Mouse (Mus musculus) embryonic facial prominence, embryonic 10.5 days (tissue): ENCODE data around the gene Lexm. TPM values are rescaled to one million over a fixed set of nuclear protein-coding genes. Genes with fewer than 3 reads are reported as not detected.

Experiments used
- DNase-seq: peaks from one replicate; pipeline ENCODE4 v3.0.0-alpha.2; 2017; ENCODE audit warnings: low spot score
- H3K27ac ChIP-seq: fragments of 300-500 bp; sonication (generic); replicated peaks from 2 replicates; pipeline ENCODE4 v1.5.1; 2016; ENCODE audit warnings: mild to moderate bottlenecking
- H3K27me3 ChIP-seq: fragments of 300-500 bp; sonication (generic); replicated peaks from 2 replicates; pipeline ENCODE4 v1.6.1; 2016; ENCODE audit warnings: low read depth, mild to moderate bottlenecking; ENCODE audit not compliant: poor library complexity, severe bottlenecking
- H3K36me3 ChIP-seq: fragments of 300-500 bp; sonication (generic); replicated peaks from 2 replicates; pipeline ENCODE4 v1.6.1; 2016; ENCODE audit warnings: mild to moderate bottlenecking, moderate library complexity
- H3K4me1 ChIP-seq: fragments of 300-500 bp; sonication (generic); 2 replicates; pipeline ENCODE4 v1.6.1; 2016
- H3K4me3 ChIP-seq: fragments of 300-500 bp; sonication (generic); 2 replicates; pipeline ENCODE4 v1.5.1; 2016; ENCODE audit warnings: mild to moderate bottlenecking, moderate library complexity
- H3K9me3 ChIP-seq: fragments of 300-500 bp; sonication (generic); 2 replicates; pipeline ENCODE4 v1.6.1; 2016; ENCODE audit warnings: mild to moderate bottlenecking
- WGBS: fragments of 180-500 bp; shearing (Covaris S2); methylation state at CpG from one replicate; pipeline ENCODE4 v1.1.7; 2016; 5-methylcytosine and 5-hydroxymethylcytosine counted together
- polyA plus RNA-seq: library from polyadenylated mRNA; unstranded; fragments of >200 nt; fragmentation: Nextera tagmentation; extraction: Ambion mirVana; gene quantifications from 2 replicates; pipeline ENCODE4 v1.2.1, GENCODE M21; 2016

Gene Lexm
- polyA plus RNA-seq, 1 experiment from 2014 or later = 0.52 TPM

DNA sequence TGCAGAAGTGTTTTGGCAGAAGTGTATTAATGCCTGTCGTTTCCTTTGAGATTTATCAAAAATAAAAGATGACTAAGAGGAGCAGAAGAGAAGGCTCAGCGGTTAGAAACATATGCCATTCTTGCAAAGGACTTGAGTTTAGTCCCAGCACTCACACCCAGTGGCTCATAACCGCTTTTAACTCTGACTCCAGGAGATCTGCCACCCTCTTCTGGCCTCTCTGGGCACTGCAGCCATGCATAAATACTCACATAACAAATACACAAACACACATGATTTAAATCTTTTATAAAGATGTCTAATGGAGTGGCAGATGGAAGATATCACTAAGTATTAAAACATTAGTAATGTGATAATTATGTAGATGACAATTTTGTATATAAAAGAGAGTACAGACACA lies 20.8 kb downstream of the Lexm start:
- H3K36me3 ChIP-seq = peaks cover 5% of the 10 kb centered on the region
- H3K9me3 ChIP-seq = 0 out of 2 replicates have a peak, but pooled peaks cover 4% of the 10 kb centered on the region
- H3K4me3 ChIP-seq = no peak overlapping the region
- no peaks in the 10 kb centered on the region for H3K27me3 ChIP-seq
- WGBS = 67% methylated on average over 3 of the region's 3 CpGs
- no peak overlapping the region for H3K27ac ChIP-seq
- DNase-seq = no peak
- H3K4me1 ChIP-seq = no peaks in the 10 kb centered on the region

DNA sequence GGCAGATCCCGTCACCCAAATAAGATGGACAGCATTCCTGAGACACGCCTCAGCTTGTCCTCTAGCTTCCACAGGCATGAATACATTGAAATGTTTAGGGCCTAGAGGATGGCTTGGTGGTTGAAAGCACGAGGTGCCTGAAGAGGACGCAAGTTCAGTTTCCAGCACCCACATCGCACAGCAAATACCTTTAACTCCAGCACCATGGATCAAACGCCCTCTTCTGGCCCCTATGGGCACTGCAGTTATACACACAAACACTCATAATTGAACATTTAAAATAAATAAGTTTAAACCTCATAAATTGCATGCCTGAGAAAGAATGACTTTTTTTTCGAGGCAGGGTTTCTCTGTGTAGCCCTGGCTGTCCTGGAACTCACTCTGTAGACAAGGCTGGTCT lies 23.4 kb downstream of the Lexm start:
- DNase-seq = no peak
- H3K27ac ChIP-seq = no peak overlapping the region
- H3K4me1 ChIP-seq = no peaks in the 10 kb centered on the region
- WGBS = 61% methylated on average over 7 of the region's 7 CpGs
- H3K4me3 ChIP-seq = no peak overlapping the region
- no peaks in the 10 kb centered on the region for H3K27me3 ChIP-seq
- H3K36me3 ChIP-seq = peaks cover 31% of the 10 kb centered on the region
- 0 out of 2 replicates have a peak, but pooled peaks cover 6% of the 10 kb centered on the region for H3K9me3 ChIP-seq

DNA sequence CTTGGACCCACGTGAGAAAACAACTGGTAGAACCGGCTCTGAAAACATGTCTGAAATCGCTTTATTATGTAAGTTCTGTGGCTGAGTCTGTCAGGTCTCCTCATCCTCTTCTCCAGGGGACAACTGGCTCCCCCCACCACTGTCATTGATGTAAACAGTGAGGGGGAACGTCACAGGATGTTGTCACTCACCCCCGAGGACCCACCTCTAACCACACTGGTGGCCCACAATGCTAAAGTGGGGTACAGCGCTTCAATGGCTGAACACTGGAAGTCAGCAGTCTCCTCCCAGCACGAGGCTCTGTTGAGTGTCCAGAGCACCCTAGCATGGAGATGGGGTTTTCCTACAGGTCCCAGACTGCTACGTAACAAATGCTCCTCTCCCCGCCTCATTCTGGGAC lies 26.2 kb downstream of the Lexm start:
- Histone ChIP-seq H3K36me3 (peaks cover 58% of the 10 kb centered on the region), H3K27me3 (no peaks in the 10 kb centered on the region), H3K4me1 (no peaks in the 10 kb centered on the region), H3K4me3 (no peak overlapping the region), H3K27ac (no peak overlapping the region), H3K9me3 (0 out of 2 replicates have a peak, but pooled peaks cover 6% of the 10 kb centered on the region)
- no peak for DNase-seq
- WGBS = 88% methylated on average over 9 of the region's 9 CpGs

DNA sequence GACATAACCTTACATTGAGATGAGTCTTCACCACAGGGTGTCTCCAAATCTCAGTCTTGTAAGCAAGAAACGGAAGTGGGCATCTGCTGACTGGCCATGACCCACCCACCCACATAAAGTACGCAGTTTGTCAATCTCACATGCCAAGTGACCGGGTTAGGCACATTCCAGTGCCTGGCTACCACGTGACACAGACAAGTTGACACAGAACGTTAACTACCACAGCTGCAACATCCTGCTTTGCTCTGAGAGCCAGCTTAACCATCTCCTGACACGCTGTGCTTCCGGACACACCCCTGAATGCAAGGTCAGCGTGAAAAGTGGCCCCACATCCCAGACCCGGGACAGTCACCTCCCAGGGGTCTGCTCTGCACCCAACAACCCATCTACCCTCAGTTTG lies 26.9 kb downstream of the Lexm start:
- Histone ChIP-seq H3K27ac (no peak overlapping the region), H3K27me3 (no peaks in the 10 kb centered on the region), H3K4me3 (no peak overlapping the region), H3K36me3 (peaks cover 66% of the 10 kb centered on the region), H3K9me3 (0 out of 2 replicates have a peak, but pooled peaks cover 6% of the 10 kb centered on the region), H3K4me1 (no peaks in the 10 kb centered on the region)
- WGBS = 81% methylated on average over 9 of the region's 9 CpGs
- DNase-seq = no peak

DNA sequence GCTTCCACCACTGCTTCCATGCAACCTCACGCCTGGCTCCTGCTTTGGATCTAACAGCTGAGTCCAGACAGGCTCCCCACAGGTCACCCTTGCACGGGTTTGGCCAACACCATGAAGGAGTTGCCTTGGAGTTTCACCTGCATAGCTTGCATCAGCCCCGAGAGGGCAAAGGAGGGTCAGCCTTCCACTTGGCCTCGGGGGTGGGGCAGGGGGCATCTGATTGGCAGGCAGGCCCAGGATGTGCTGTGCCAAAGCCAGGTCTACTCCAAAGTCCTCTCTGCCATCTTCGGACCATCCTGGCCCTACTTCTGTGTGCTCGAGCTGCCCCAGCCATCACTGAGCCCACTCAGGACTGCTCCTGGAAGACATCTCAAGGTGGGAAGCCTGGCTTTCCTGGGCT lies 30.0 kb downstream of the Lexm start:
- DNase-seq = no peak
- H3K27me3 ChIP-seq = no peaks in the 10 kb centered on the region
- no peak overlapping the region for H3K27ac ChIP-seq
- H3K4me3 ChIP-seq = no peak overlapping the region
- H3K9me3 ChIP-seq = 0 out of 2 replicates have a peak, but pooled peaks cover 6% of the 10 kb centered on the region
- 91% methylated on average over 6 of the region's 6 CpGs for WGBS
- H3K36me3 ChIP-seq = peaks cover 96% of the 10 kb centered on the region
- H3K4me1 ChIP-seq = no peaks in the 10 kb centered on the region

DNA sequence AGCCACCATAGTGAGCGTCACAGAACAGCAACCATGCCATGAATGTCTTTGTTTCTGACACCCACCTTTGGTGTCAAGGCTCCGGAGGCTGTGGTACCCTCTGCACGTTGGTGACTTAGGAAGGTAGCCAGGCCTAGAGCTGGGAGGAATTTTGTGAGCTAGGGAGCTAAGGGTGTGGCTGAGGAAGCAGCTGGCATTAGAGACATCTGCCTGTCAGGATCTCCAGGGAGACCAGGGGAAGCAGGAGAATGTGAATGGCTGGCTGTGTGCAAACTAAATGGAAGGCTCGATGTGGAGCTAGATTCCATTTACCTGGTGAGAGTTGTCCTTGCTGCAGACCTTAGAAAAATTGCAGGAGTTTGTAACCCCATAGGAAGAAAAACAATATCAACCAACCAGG lies 32.4 kb downstream of the Lexm start:
- no peak for DNase-seq
- Histone ChIP-seq H3K4me1 (no peaks in the 10 kb centered on the region), H3K9me3 (no peaks in the 10 kb centered on the region), H3K36me3 (peaks cover 100% of the 10 kb centered on the region), H3K27ac (no peak overlapping the region), H3K4me3 (no peak overlapping the region), H3K27me3 (no peaks in the 10 kb centered on the region)
- 90% methylated on average over 4 of the region's 4 CpGs for WGBS

DNA sequence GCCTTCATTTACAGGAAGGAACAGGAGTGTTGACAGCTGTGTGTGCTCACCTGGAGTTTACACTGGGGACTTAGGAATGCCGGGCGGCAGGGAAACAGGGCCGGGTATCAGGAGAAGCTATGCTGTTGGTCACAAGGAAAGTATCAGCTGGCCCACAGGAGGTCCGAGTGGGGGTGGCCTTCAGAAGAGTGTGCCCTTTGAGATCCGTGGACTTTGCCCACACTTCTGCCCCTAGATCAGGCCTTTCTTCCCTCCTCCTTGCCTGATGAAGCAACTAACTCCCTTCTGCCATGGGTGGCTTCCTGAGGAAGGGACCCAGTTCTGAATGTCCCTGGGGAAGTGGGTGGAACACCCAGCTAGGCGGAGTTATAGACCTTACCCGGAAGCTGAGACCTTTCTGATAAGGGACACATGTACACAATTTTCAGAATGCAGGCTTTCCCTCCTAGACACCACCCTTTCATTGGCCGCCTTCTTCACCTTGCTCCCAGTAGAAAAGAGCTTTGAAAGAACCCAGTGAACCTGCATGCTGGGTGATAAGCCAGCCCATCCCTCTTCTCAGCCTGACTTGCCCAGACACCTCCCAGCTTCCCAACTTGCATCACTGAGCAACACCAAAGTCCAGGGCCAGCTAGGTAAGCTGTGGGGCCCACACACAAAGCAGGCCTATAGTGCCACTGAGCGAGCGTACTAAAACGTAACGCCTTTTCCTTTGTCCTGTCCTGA lies 34.5 kb downstream of the Lexm start:
- no peak for DNase-seq
- Histone ChIP-seq H3K4me1 (no peaks in the 10 kb centered on the region), H3K27ac (no peak overlapping the region), H3K9me3 (no peaks in the 10 kb centered on the region), H3K4me3 (no peak overlapping the region), H3K27me3 (no peaks in the 10 kb centered on the region), H3K36me3 (peaks cover 100% of the 10 kb centered on the region)
- WGBS = 91% methylated on average over 12 of the region's 12 CpGs

DNA sequence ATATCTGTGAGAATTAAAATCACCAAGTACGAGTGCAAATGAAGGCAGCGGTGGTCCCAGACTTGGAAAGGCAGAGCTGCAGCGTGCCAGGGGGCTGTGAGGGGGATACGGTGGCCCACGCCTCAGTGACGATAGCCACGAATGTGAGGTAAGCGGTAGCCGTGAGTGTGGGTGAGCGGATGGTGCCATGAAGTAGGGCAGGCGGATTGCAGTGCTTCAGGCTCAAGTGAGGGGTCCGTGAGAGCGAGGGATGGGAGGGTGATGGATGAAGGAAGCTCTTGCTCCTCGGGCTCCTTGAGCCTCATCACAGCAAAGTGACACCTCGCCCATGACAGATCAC lies 35.2 kb downstream of the Lexm start:
- no peak for DNase-seq
- WGBS = 94% methylated on average over 15 of the region's 15 CpGs
- Histone ChIP-seq H3K27ac (no peak overlapping the region), H3K36me3 (peaks cover 100% of the 10 kb centered on the region), H3K27me3 (no peaks in the 10 kb centered on the region), H3K4me3 (no peak overlapping the region), H3K9me3 (no peaks in the 10 kb centered on the region), H3K4me1 (peaks cover under 1% of the 10 kb centered on the region; the same call in 1 of the 2 replicates)

DNA sequence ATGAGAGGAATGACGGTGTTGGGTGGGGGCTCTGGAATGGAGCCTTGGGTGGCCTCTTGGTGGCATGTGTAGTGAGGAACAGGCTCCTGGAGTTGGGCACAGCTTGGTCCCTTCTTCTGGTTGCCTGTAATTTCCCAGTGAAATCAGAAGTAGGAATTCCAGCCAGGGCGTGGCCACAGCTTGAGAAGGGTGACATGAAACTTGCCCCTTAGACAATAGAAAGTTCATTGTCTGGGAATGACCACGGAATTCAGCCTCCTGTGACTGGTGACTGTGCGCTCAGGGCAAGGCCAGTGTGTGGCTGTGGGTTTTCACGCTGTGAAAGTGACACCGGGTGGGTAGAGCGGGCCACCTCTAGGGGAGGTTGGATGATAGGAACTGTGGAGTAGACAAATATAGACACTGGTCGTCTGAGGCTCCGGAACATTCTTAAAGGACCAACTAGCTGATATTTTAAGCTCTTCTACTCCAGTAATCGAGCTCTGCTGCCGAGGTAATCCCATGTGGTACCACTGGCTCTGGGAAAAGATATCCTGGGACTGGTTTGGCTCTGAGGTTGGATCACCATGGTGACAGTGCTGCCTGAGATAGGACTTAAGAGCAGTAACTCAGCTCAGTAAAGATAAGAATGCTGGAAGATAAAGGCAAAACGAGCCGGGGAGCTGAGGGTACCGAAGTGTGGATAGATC lies 35.7 kb downstream of the Lexm start:
- WGBS = 93% methylated on average over 14 of the region's 14 CpGs
- H3K36me3 ChIP-seq = peaks cover 100% of the 10 kb centered on the region
- no peaks in the 10 kb centered on the region for H3K27me3 ChIP-seq

DNA sequence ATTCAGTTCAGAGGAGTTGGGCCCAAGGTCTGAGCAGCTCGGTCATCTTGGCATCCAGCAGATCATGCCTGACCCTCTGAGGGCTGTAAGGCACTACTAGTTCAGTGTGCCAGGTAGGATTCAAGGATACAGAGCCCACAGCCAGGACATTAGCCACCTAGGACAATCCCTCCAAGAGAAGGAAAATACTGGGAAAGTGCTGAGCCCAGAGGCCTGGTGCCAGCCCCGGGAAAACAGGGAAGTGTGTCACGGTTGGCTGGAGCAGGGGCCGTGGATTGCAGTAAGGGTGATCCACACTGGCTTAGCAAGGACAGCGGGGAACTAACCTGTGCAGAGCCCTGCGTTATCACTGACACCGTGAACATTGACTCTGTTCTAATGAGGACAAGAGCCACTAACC lies 39.5 kb downstream of the Lexm start:
- H3K9me3 ChIP-seq = no peaks in the 10 kb centered on the region
- H3K27ac ChIP-seq = no peak overlapping the region
- H3K4me3 ChIP-seq = no peak overlapping the region
- H3K27me3 ChIP-seq = no peaks in the 10 kb centered on the region
- WGBS = 87% methylated on average over 7 of the region's 7 CpGs
- peaks cover 2% of the 10 kb centered on the region; the same call in 1 of the 2 replicates for H3K4me1 ChIP-seq
- DNase-seq = no peak
- H3K36me3 ChIP-seq = peaks cover 100% of the 10 kb centered on the region

More for the DNA sequence above, 35.7 kb downstream of the Lexm start:
- H3K27ac ChIP-seq = no peak overlapping the region
- no peak overlapping the region for H3K4me3 ChIP-seq
- no peak for DNase-seq
- H3K9me3 ChIP-seq = no peaks in the 10 kb centered on the region
- H3K4me1 ChIP-seq = peaks cover 2% of the 10 kb centered on the region; the same call in 1 of the 2 replicates

DNA sequence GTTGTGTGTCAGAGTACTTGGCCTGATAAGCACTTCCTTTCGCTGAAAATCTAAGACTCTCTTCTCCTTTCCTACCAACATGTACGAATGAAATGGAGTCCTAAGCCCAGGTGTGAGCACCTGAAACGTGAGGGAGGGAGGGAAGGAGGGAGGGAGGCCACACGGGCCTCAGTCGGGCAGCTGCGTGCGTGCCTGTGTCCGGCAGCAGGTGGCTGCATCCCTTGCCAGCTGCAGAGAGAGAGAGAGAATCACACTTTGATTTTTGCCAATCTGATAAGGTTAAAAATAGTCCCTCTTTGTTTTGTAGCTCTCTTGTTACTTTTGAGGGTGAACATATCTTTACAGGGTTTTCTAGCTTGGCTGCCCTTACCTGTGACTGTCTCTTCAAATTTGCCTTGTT lies 42.0 kb downstream of the Lexm start:
- no peak for DNase-seq
- 86% methylated on average over 8 of the region's 8 CpGs for WGBS
- H3K4me1 ChIP-seq = peaks cover 2% of the 10 kb centered on the region; the same call in 1 of the 2 replicates
- peaks cover 100% of the 10 kb centered on the region for H3K36me3 ChIP-seq
- H3K27ac ChIP-seq = no peak overlapping the region
- H3K9me3 ChIP-seq = no peaks in the 10 kb centered on the region
- no peaks in the 10 kb centered on the region for H3K27me3 ChIP-seq
- no peak overlapping the region for H3K4me3 ChIP-seq

DNA sequence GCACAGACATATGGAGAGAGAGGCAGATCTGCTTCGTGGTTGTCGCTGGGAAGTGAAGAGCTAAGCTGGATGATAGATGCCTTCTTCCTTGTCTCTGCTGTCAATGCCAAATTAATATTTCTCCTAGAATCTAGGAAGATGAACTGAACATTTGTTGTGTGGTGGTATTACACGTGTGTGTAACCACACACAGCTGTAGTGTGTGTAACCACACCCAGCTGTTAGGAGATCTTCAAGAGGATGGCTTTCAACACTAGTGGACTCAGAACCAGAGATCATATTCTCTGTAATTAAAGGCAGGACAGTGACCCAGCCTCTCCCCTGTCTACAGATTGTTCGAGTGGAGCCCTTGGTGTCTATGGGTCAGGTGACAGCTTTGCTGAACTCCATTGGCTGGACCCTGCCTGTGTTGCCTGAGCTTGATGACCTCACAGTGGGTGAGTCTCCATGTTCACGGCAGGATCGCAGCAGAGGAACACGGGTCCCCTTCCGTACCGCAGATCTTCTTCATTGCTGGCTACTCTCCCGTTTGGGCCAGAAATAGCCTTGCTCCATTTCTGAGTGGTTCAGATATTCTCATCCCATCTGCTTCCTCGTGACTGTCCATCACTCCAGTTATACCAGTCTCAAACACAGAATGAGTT lies 45.8 kb downstream of the Lexm start:
- no peaks in the 10 kb centered on the region for H3K4me1 ChIP-seq
- no peaks in the 10 kb centered on the region for H3K9me3 ChIP-seq
- WGBS = 90% methylated on average over 11 of the region's 11 CpGs
- no peak overlapping the region for H3K27ac ChIP-seq
- peaks cover 100% of the 10 kb centered on the region for H3K36me3 ChIP-seq
- DNase-seq = no peak
- no peak overlapping the region for H3K4me3 ChIP-seq
- H3K27me3 ChIP-seq = no peaks in the 10 kb centered on the region

DNA sequence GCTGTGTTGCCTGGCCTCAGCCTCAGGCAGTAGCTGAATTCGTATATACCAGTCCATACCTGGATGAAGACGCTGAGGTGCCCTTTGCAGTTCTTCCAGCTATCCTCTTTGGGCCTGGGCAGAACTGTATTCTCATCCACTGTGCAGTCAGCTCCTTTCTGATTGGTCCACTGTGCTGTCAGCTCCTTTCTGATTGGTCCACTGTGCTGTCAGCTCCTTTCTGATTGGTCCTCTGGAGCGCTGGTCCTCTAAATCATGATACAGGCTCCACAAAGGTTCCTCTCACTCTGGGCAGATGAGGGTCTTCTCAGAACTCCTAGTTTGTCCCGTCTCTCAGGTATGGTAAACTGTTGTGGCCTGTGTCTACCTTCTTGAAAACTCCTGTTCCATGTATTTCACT lies 47.4 kb downstream of the Lexm start:
- Histone ChIP-seq H3K4me1 (no peaks in the 10 kb centered on the region), H3K27me3 (no peaks in the 10 kb centered on the region), H3K27ac (no peak overlapping the region), H3K4me3 (no peak overlapping the region), H3K9me3 (no peaks in the 10 kb centered on the region), H3K36me3 (peaks cover 100% of the 10 kb centered on the region)
- no peak for DNase-seq
- 90% methylated on average over 4 of the region's 4 CpGs for WGBS
